Mouse (Mus musculus) right cerebral cortex, postnatal 4 days (tissue): ENCODE measurements at regions not wholly inside any gene's neighbourhood (a gene's known extent, or its start where the extent isn't known, plus 50 kb on each side); places are given as distances from the start of the nearest gene placed in this dataset.

Experiments
- DNase-seq: peaks from one replicate; pipeline ENCODE4 v3.0.0-alpha.2; 2022

GRCm38 (mm10) chr12:70774006-70774405 is 51.3 kb upstream of the Frmd6 start:
- no peak for DNase-seq

- DNase-seq = no peak
Observed at GRCm38 (mm10) chr12:70774816-70775591, 50.3 kb upstream of the Frmd6 start.
